8 mouse cellular contexts compared by ENCODE assay signal in genomic region chr11:115766981-115767380, GRCm38 (mm10). TPM values are rescaled to one million over a fixed set of nuclear protein-coding genes. Genes with fewer than 3 reads are reported as not detected.
DNase-seq lines count a peak whose midpoint lies in the region; ATAC-seq and TF ChIP-seq lines count a peak whose summit lies in the region.

No protein-coding gene starts in this region.

- no peaks in the 10 kb centered on the region for H3K9me3 ChIP-seq in forebrain, embryonic 11.5 days (ENCODE audit: control insufficient read depth, low read length)
- no peaks in the 10 kb centered on the region for H3K9me3 ChIP-seq in midbrain, embryonic 11.5 days (ENCODE audit: control insufficient read depth, low read length)

- peak overlapping the region; percentile 79; the same call in 1 of the 2 replicates for H3K4me2 ChIP-seq in forebrain, embryonic 11.5 days (ENCODE audit: low read depth, low read length, severe bottlenecking)
- peak overlapping the region; percentile 82; the same call in 1 of the 2 replicates for H3K4me2 ChIP-seq in midbrain, embryonic 11.5 days

- TF ChIP-seq CTCF in gastrocnemius, adult 2 months (IDR thresholded peaks at IDR 0.05) = no peak
- no peak for TF ChIP-seq CTCF in thymus, adult 2 months (IDR thresholded peaks at IDR 0.05; ENCODE audit: borderline replicate concordance, control insufficient read depth, extremely low read depth, insufficient read depth, low read length, poor library complexity)

- no peaks in the 10 kb centered on the region for H3K36me3 ChIP-seq in forebrain, embryonic 11.5 days (ENCODE audit: control insufficient read depth, insufficient read depth, low read length)
- no peaks in the 10 kb centered on the region for H3K36me3 ChIP-seq in midbrain, embryonic 11.5 days (ENCODE audit: control insufficient read depth, insufficient read depth, low read length)
- H3K36me3 ChIP-seq in thymus, adult 2 months (ENCODE audit: control insufficient read depth, insufficient read depth, low read length) = no peaks in the 10 kb centered on the region

- ATAC-seq in forebrain, embryonic 11.5 days (replicated peaks; ENCODE audit: low FRiP score) = no peak
- no peak for ATAC-seq in midbrain, embryonic 11.5 days (ENCODE audit: low FRiP score)

- intact Hi-C loops in gastrocnemius, adult 2 months (cut with DNase I) = no loop called here

- peak overlapping the region; percentile 100 for H3K27ac ChIP-seq in gastrocnemius, adult 2 months
- H3K27ac ChIP-seq in forebrain, embryonic 11.5 days (ENCODE audit: low read depth, low read length) = no peak overlapping the region
- H3K27ac ChIP-seq in midbrain, embryonic 11.5 days (ENCODE audit: low read depth, low read length) = no peak overlapping the region
- no peak overlapping the region for H3K27ac ChIP-seq in thymus, adult 2 months (ENCODE audit: control insufficient read depth, insufficient read depth, low read length)

- peaks cover 5% of the 10 kb centered on the region for H3K4me1 ChIP-seq in forebrain, embryonic 11.5 days (replicated peaks; ENCODE audit: control insufficient read depth, insufficient read depth, low read length)
- H3K4me1 ChIP-seq in midbrain, embryonic 11.5 days (ENCODE audit: control insufficient read depth, insufficient read depth, low read length) = peaks cover 11% of the 10 kb centered on the region
- H3K4me1 ChIP-seq in thymus, adult 2 months (replicated peaks; ENCODE audit: control insufficient read depth, insufficient read depth, low read length) = peaks cover 7% of the 10 kb centered on the region

- no peak for TF ChIP-seq POLR2A in thymus, adult 2 months (IDR thresholded peaks at IDR 0.05; ENCODE audit: control insufficient read depth, extremely low read depth, insufficient read depth, low read length, poor library complexity)

- no peaks in the 10 kb centered on the region for H3K27me3 ChIP-seq in forebrain, embryonic 11.5 days (ENCODE audit: control insufficient read depth, insufficient read depth, low read length)
- no peaks in the 10 kb centered on the region for H3K27me3 ChIP-seq in midbrain, embryonic 11.5 days (ENCODE audit: control insufficient read depth, insufficient read depth, low read length)
- no peaks in the 10 kb centered on the region for H3K27me3 ChIP-seq in thymus, adult 2 months (ENCODE audit: control insufficient read depth, insufficient read depth, low read length)

- WGBS in forebrain, embryonic 11.5 days = 94% methylated on average over 8 of the region's 8 CpGs
- 94% methylated on average over 8 of the region's 8 CpGs for WGBS in midbrain, embryonic 11.5 days
- WGBS in thymus, adult 2 months = 92% methylated on average over 8 of the region's 8 CpGs

- peak; percentile 35 for DNase-seq in gastrocnemius, adult 2 months
- no peak for DNase-seq in gastrocnemius, postnatal 10 days
- no peak for DNase-seq in forebrain, embryonic 11.5 days (ENCODE audit: low spot score)
- DNase-seq in kidney, adult 8-10 months = peak; percentile 76 to 81
- no peak for DNase-seq in midbrain, embryonic 11.5 days (ENCODE audit: low spot score, missing footprints)
- DNase-seq in thymus, adult 2 months = no peak
- DNase-seq in cerebellum, adult 11 months = no peak
- DNase-seq in Muller cell, postnatal 12 days (ENCODE audit: inconsistent ontology term) = no peak

- no peak overlapping the region for H3K9ac ChIP-seq in forebrain, embryonic 11.5 days (ENCODE audit: low read length)
- H3K9ac ChIP-seq in midbrain, embryonic 11.5 days (ENCODE audit: low read length) = no peak overlapping the region

- peak overlapping the region; percentile 84 for H3K4me3 ChIP-seq in gastrocnemius, adult 2 months
- no peak overlapping the region for H3K4me3 ChIP-seq in forebrain, embryonic 11.5 days (ENCODE audit: low read depth, low read length)
- H3K4me3 ChIP-seq in midbrain, embryonic 11.5 days (ENCODE audit: low read depth, low read length) = no peak overlapping the region
- no peak overlapping the region for H3K4me3 ChIP-seq in thymus, adult 2 months (ENCODE audit: control insufficient read depth, insufficient read depth, low read length)

RNA-seq across cellular contexts. Expression of gene Tmem94, which starts 1.7 kb away (rescaled TPM):
- total RNA-seq in gastrocnemius, adult 2 months (2021) = 10 to 100 TPM; 90.6 to 99.5 TPM
- 10 to 100 TPM; 55.6 to 60.0 TPM for total RNA-seq in gastrocnemius, postnatal 10 days (2021)
- 25.9 and 28.9 TPM in 2 replicates for polyA plus RNA-seq in forebrain, embryonic 11.5 days (2014; fragmentation: Nextera tagmentation; extraction: Ambion mirVana)
- 15.1 and 16.7 TPM in 2 replicates for polyA plus RNA-seq in midbrain, embryonic 11.5 days (2014; fragmentation: Nextera tagmentation; extraction: Ambion mirVana)
- polyA plus RNA-seq in thymus, adult 2 months (2012; rRNA removed) = 84.7 and 91.9 TPM in 2 replicates

RNA-seq across cellular contexts. Expression of gene Caskin2, which starts 46.5 kb away (rescaled TPM):
- total RNA-seq in gastrocnemius, adult 2 months (2021) = 10 to 100 TPM; 14.5 to 19.2 TPM
- 10 to 100 TPM; 16.8 to 22.7 TPM for total RNA-seq in gastrocnemius, postnatal 10 days (2021)
- 20.4 and 21.2 TPM in 2 replicates for polyA plus RNA-seq in forebrain, embryonic 11.5 days (2014; fragmentation: Nextera tagmentation; extraction: Ambion mirVana)
- 10.4 and 11.7 TPM in 2 replicates for polyA plus RNA-seq in midbrain, embryonic 11.5 days (2014; fragmentation: Nextera tagmentation; extraction: Ambion mirVana)
- 13.7 and 15.4 TPM in 2 replicates for polyA plus RNA-seq in thymus, adult 2 months (2012; rRNA removed)

RNA-seq across cellular contexts. Expression of gene Tsen54, which starts 47.5 kb away (rescaled TPM):
- total RNA-seq in gastrocnemius, adult 2 months (2021) = 1 to 10 TPM; 6.2 to 6.9 TPM
- 10 to 100 TPM; 10.3 to 11.1 TPM for total RNA-seq in gastrocnemius, postnatal 10 days (2021)
- polyA plus RNA-seq in forebrain, embryonic 11.5 days (2014; fragmentation: Nextera tagmentation; extraction: Ambion mirVana) = 29.4 and 33.4 TPM in 2 replicates
- polyA plus RNA-seq in midbrain, embryonic 11.5 days (2014; fragmentation: Nextera tagmentation; extraction: Ambion mirVana) = 20.8 and 21.7 TPM in 2 replicates
- 31.6 and 34.3 TPM in 2 replicates for polyA plus RNA-seq in thymus, adult 2 months (2012; rRNA removed)

RNA-seq across cellular contexts. Expression of gene Llgl2, which starts 56.9 kb away (rescaled TPM):
- total RNA-seq in gastrocnemius, adult 2 months (2021) = 1 to 10 TPM; 8.3 to 9.8 TPM
- 10 to 100 TPM; 16.5 to 17.4 TPM for total RNA-seq in gastrocnemius, postnatal 10 days (2021)
- 3.9 and 5.5 TPM in 2 replicates for polyA plus RNA-seq in forebrain, embryonic 11.5 days (2014; fragmentation: Nextera tagmentation; extraction: Ambion mirVana)
- polyA plus RNA-seq in midbrain, embryonic 11.5 days (2014; fragmentation: Nextera tagmentation; extraction: Ambion mirVana) = 2.4 and 2.5 TPM in 2 replicates
- polyA plus RNA-seq in thymus, adult 2 months (2012; rRNA removed) = 54.5 and 68.6 TPM in 2 replicates

RNA-seq across cellular contexts. Expression of gene Grb2, which starts 58.6 kb away (rescaled TPM):
- 10 to 100 TPM; 60.3 to 74.7 TPM for total RNA-seq in gastrocnemius, adult 2 months (2021)
- 10 to 100 TPM; 93.7 to 95.9 TPM for total RNA-seq in gastrocnemius, postnatal 10 days (2021)
- 63.0 and 71.4 TPM in 2 replicates for polyA plus RNA-seq in forebrain, embryonic 11.5 days (2014; fragmentation: Nextera tagmentation; extraction: Ambion mirVana)
- 74.3 and 77.7 TPM in 2 replicates for polyA plus RNA-seq in midbrain, embryonic 11.5 days (2014; fragmentation: Nextera tagmentation; extraction: Ambion mirVana)
- 81.7 and 82.8 TPM in 2 replicates for polyA plus RNA-seq in thymus, adult 2 months (2012; rRNA removed)

Comparison
In these comparisons a context has a peak if more than half of its experiments do, and no peak if none do; other contexts are left out.
1. DNase-seq: peak in gastrocnemius, adult 2 months (single experiment) and kidney, adult 8-10 months (2 of 2); none in gastrocnemius, postnatal 10 days (single experiment), forebrain, embryonic 11.5 days (single experiment), midbrain, embryonic 11.5 days (single experiment), thymus, adult 2 months (single experiment), cerebellum, adult 11 months (single experiment) and Muller cell, postnatal 12 days (single experiment).